Mouse (Mus musculus) kidney, postnatal 0 days (tissue): ENCODE data around the gene Tshz2. TPM values are rescaled to one million over a fixed set of nuclear protein-coding genes. Genes with fewer than 3 reads are reported as not detected.

Source experiments
- ATAC-seq: fragments of 200-750 bp; cut with Nextera tagmentation; replicated peaks from 2 replicates; pipeline ENCODE4 v1.8.0; 2017; ENCODE audit warnings: low read depth, moderate number of reproducible peaks, moderate TSS enrichment, moderate library complexity; ENCODE audit not compliant: low FRiP score
- DNase-seq: peaks from one replicate; pipeline ENCODE4 v3.0.0-alpha.2; 2016; ENCODE audit warnings: low spot score
- H3K27ac ChIP-seq: fragments of 300-500 bp; sonication (generic); 2 replicates; pipeline ENCODE4 v1.5.1; 2014; ENCODE audit warnings: mild to moderate bottlenecking
- H3K27me3 ChIP-seq: fragments of 300-500 bp; sonication (generic); 2 replicates; pipeline ENCODE4 v1.6.1; 2014; ENCODE audit warnings: low read length, mixed read lengths; ENCODE audit not compliant: insufficient read depth
- H3K36me3 ChIP-seq: fragments of 300-500 bp; sonication (generic); 2 replicates; pipeline ENCODE4 v1.6.1; 2014; ENCODE audit warnings: low read length, mixed read lengths; ENCODE audit not compliant: insufficient read depth
- H3K4me1 ChIP-seq: fragments of 300-500 bp; sonication (generic); replicated peaks from 2 replicates; pipeline ENCODE4 v1.6.1; 2014; ENCODE audit warnings: antibody characterized with exemption, low read length, mixed read lengths; ENCODE audit not compliant: insufficient read depth
- H3K4me2 ChIP-seq: fragments of 300-500 bp; sonication (generic); 2 replicates; pipeline ENCODE4 v1.6.1; 2014; ENCODE audit warnings: mild to moderate bottlenecking, low read length, moderate library complexity, mixed read lengths
- H3K4me3 ChIP-seq: fragments of 300-500 bp; sonication (generic); replicated peaks from 2 replicates; pipeline ENCODE4 v1.5.1; 2014; ENCODE audit warnings: low read depth, low read length
- H3K9ac ChIP-seq: fragments of 300-500 bp; sonication (generic); 2 replicates; pipeline ENCODE4 v1.6.1; 2014; ENCODE audit warnings: low read depth, low read length
- H3K9me3 ChIP-seq: fragments of 300-500 bp; sonication (generic); replicated peaks from 2 replicates; pipeline ENCODE4 v1.6.1; 2016; ENCODE audit warnings: low read length, inconsistent platforms, mixed read lengths
- CTCF ChIP-seq: IDR thresholded peaks from 2 replicates; pipeline ENCODE4 v1.5.1; 2016; ENCODE audit warnings: antibody characterized with exemption, low read depth, mild to moderate bottlenecking, moderate library complexity
- WGBS: fragments of 180-500 bp; shearing (Covaris S2); extraction: QIAGEN DNeasy Blood & Tissue Kit; methylation state at CpG from one replicate; pipeline ENCODE4 v1.1.7; 2014; 5-methylcytosine and 5-hydroxymethylcytosine counted together
- polyA plus RNA-seq: library from polyadenylated mRNA; unstranded; fragments of >200 nt; fragmentation: Nextera tagmentation; extraction: Ambion mirVana; gene quantifications from 2 replicates; pipeline ENCODE4 v1.2.1, GENCODE M21; 2015

Gene Tshz2
- polyA plus RNA-seq, 1 experiment from 2014 or later: 9.8 TPM

GRCm38 (mm10) chr2:169743294-169743693 lies 110.5 kb downstream of the Tshz2 start:
- Histone ChIP-seq H3K27me3 (no peaks in the 10 kb centered on the region), H3K9me3 (no peaks in the 10 kb centered on the region), H3K4me2 (no peak overlapping the region), H3K9ac (no peak overlapping the region), H3K4me3 (no peak overlapping the region), H3K36me3 (no peaks in the 10 kb centered on the region), H3K4me1 (peaks cover 4% of the 10 kb centered on the region; the same call in 1 of the 2 replicates), H3K27ac (no peak overlapping the region; the same call in 1 of the 2 replicates)
- WGBS: 80% methylated on average over 6 of the region's 6 CpGs
- TF ChIP-seq CTCF: no peak
- no peak for DNase-seq
- ATAC-seq: no peak

DNA sequence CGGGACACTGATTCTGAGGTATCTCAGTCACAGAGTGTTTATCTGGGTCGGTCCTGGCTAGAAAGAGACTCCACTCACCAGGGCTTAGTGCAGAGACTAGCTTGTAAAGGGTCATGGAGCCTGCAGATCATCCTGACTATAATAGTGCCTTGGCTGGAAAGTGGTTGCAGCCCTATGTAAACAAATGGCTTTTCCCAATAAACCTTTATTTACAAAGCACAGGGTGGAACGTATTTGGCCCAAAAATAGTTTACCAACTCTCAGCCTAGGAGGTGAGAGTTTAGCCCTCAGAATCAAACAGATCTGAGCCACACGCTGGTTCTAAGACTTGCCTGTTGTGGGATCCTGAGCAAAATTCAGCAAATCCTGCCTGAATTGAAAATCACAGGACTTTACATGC lies 111.1 kb downstream of the Tshz2 start:
- Histone ChIP-seq H3K4me3 (no peak overlapping the region), H3K9ac (no peak overlapping the region), H3K4me2 (no peak overlapping the region), H3K4me1 (peaks cover 8% of the 10 kb centered on the region; the same call in 1 of the 2 replicates), H3K9me3 (no peaks in the 10 kb centered on the region), H3K36me3 (no peaks in the 10 kb centered on the region), H3K27ac (no peak overlapping the region), H3K27me3 (no peaks in the 10 kb centered on the region)
- 63% methylated on average over 4 of the region's 4 CpGs for WGBS
- ATAC-seq (no peak), DNase-seq (no peak)
- no peak for TF ChIP-seq CTCF

DNA sequence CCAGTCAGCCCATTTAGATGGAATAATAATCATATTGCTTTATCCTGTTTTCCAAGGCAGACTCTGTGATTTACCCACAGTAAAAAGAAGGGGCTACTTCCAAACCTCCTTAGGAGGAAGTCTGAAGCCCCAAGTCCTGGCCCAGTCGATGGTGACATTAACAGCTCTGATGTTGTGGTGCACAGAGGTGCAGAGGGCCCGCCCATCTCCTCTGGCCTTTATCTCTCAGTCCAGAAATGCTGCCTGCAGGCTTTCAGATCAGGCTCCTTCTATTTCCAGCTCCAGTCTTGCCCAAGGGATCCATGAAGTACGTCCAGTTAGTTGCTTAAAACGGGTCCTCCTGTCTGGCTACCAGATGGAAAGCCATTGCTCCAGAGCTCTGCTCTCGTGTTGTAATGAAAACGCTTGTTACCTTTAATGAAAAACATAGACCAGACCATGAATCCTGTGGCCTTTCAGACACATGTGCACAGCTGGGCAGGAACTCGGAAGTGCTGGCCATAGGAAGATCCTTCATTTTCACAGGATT lies 114.4 kb downstream of the Tshz2 start:
- H3K36me3 ChIP-seq: no peaks in the 10 kb centered on the region
- no peak for DNase-seq
- no peak overlapping the region for H3K4me3 ChIP-seq
- no peak overlapping the region for H3K9ac ChIP-seq
- H3K4me2 ChIP-seq: no peak overlapping the region
- H3K9me3 ChIP-seq: no peaks in the 10 kb centered on the region
- ATAC-seq: no peak
- peaks cover 21% of the 10 kb centered on the region; the same call in 1 of the 2 replicates for H3K4me1 ChIP-seq
- no peak overlapping the region for H3K27ac ChIP-seq
- H3K27me3 ChIP-seq: no peaks in the 10 kb centered on the region
- 90% methylated on average over 7 of the region's 7 CpGs for WGBS
- no peak for TF ChIP-seq CTCF

- peak; percentile 62 for DNase-seq
- 0 out of 2 replicates have a peak, but pooled peaks have one; percentile 61 for ATAC-seq
These were observed 116.6 kb downstream of the Tshz2 start for GRCm38 (mm10) chr2:169749331-169749945.

DNA sequence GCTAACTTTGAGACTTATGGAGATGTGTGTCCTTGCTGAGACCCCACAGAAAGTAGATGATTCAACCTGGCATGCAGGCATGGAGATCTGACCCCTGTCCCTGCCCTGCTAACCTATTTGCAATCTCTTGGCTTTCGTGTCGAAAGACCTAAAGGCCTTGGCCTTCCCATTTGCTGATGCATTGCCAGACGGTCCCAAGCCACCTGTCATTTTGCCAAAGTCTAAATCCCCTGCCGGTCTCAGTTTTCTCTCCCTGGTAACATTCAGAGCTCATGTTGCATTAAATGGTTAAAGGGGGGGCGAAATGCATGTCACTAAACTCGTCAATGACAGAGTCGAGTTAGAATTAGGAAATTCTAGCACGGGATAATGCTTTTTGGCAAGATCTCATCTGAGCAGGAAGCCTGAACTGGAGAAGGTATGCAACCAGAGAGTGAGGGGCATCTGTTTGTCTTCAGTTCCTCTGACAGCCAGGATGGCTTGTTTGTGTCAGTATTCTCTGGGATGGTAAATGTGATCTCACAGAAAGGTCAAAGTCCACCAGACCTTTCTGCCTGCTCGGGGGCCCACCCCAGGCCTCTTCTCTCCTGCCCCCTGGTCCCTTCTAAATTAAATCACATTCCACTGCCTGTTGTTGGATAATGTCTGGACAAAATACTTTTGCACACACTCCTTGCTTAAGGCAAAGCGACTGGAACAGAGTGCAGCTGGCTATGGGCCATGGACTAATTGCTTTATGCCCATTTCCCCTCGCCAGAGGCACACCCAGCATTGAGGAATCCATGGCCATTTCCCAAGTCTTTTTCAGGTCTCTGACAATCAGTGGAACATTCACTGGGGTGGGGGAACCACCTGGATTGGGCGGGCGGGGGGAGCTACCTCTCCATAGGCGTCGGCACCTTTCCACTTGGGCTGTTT lies 118.0 kb downstream of the Tshz2 start:
- H3K27ac ChIP-seq: peak overlapping the region; percentile 63
- ATAC-seq (0 out of 2 replicates have a peak, but pooled peaks have one; percentile 9), DNase-seq (peak; percentile 54)
- 24% methylated on average over 15 of the region's 15 CpGs for WGBS
- H3K4me2 ChIP-seq: no peak overlapping the region
- H3K27me3 ChIP-seq: no peaks in the 10 kb centered on the region
- TF ChIP-seq CTCF: no peak
- H3K9ac ChIP-seq: no peak overlapping the region
- H3K9me3 ChIP-seq: no peaks in the 10 kb centered on the region
- no peak overlapping the region for H3K4me3 ChIP-seq
- H3K4me1 ChIP-seq: peaks cover 21% of the 10 kb centered on the region
- no peaks in the 10 kb centered on the region for H3K36me3 ChIP-seq

More at GRCm38 (mm10) chr2:169749331-169749945, 116.6 kb downstream of the Tshz2 start:
- Histone ChIP-seq H3K36me3 (no peaks in the 10 kb centered on the region), H3K4me2 (peak overlapping the region; percentile 44), H3K4me3 (peak overlapping the region; percentile 11; the same call in 1 of the 2 replicates), H3K27me3 (no peaks in the 10 kb centered on the region), H3K9me3 (no peaks in the 10 kb centered on the region), H3K9ac (no peak overlapping the region), H3K4me1 (peaks cover 21% of the 10 kb centered on the region; the same call in 1 of the 2 replicates), H3K27ac (peak overlapping the region; percentile 52; the same call in 1 of the 2 replicates)
- 17% methylated on average over 16 of the region's 16 CpGs for WGBS
- no peak for TF ChIP-seq CTCF

- no peak for ATAC-seq
- no peak for DNase-seq
- no peak for TF ChIP-seq CTCF
- H3K4me3 ChIP-seq: no peak overlapping the region
- no peak overlapping the region for H3K4me2 ChIP-seq
- H3K36me3 ChIP-seq: no peaks in the 10 kb centered on the region
- no peak overlapping the region for H3K27ac ChIP-seq
- WGBS: 89% methylated on average over 9 of the region's 9 CpGs
- H3K27me3 ChIP-seq: no peaks in the 10 kb centered on the region
- H3K9ac ChIP-seq: no peak overlapping the region
- no peaks in the 10 kb centered on the region for H3K9me3 ChIP-seq
- peaks cover 21% of the 10 kb centered on the region for H3K4me1 ChIP-seq
These were observed 119.3 kb downstream of the Tshz2 start for GRCm38 (mm10) chr2:169752126-169752525.
